Mouse (Mus musculus) testis, adult 2 months (tissue): ENCODE results near the gene Ubap2l.

Experiments
- CTCF ChIP-seq: fragments of 200-500 bp; IDR thresholded peaks from 2 replicates; pipeline ENCODE4 v1.5.1; 2012; ENCODE audit warnings: low read depth, mild to moderate bottlenecking, inconsistent platforms, low read length, moderate library complexity; ENCODE audit not compliant: control insufficient read depth, insufficient read depth, insufficient replicate concordance
- POLR2A ChIP-seq: fragments of 200-500 bp; IDR thresholded peaks from 2 replicates; pipeline ENCODE4 v1.6.1; 2012; ENCODE audit warnings: low read depth, mild to moderate bottlenecking, inconsistent platforms, low read length, moderate library complexity; ENCODE audit not compliant: control insufficient read depth

DNA sequence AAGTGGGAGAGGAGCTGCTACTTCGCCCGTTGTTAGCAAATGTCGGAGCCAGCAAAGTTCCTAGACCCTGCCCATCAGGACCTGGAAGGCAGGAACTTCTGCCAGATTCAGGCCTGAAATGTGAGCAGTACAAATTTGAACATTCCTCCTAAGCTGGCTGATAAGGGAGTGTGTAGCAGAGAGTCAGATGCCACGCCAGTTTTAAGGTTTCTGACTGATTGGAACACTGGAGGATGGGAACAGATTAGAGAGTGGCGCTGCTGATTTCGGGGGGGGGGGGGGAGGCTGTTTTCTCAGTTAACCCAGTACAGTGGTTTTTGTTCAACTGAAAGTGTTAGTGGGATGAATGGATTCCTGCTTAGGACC lies 28.1 kb upstream of the Ubap2l start:
- no peak for TF ChIP-seq CTCF
- no peak for TF ChIP-seq POLR2A
